Mouse (Mus musculus) G1E (cell line): ENCODE data around the gene Stard13.

ENCODE experiments used
- CTCF ChIP-seq: IDR thresholded peaks from 2 replicates; pipeline ENCODE4 v1.5.1; 2012; ENCODE audit warnings: low read depth, low read length, inconsistent platforms, mixed read lengths
- GATA1 ChIP-seq: IDR thresholded peaks from 2 replicates; pipeline ENCODE4 v1.6.1; 2012; ENCODE audit warnings: borderline replicate concordance, low read length, inconsistent platforms, mixed read lengths
- GATA2 ChIP-seq: IDR thresholded peaks from 2 replicates; pipeline ENCODE4 v1.6.1; 2012; ENCODE audit warnings: low read depth, low read length, inconsistent platforms, borderline replicate concordance
- POLR2AphosphoS5 ChIP-seq: IDR thresholded peaks from 2 replicates; pipeline ENCODE4 v1.6.1; 2012; ENCODE audit warnings: low read depth, low read length, inconsistent platforms; ENCODE audit not compliant: insufficient replicate concordance
- TAL1 ChIP-seq: conservative IDR thresholded peaks from 2 replicates; pipeline ENCODE4 v1.6.1; 2012; ENCODE audit warnings: low read depth, low read length, inconsistent platforms, mixed read lengths

DNA sequence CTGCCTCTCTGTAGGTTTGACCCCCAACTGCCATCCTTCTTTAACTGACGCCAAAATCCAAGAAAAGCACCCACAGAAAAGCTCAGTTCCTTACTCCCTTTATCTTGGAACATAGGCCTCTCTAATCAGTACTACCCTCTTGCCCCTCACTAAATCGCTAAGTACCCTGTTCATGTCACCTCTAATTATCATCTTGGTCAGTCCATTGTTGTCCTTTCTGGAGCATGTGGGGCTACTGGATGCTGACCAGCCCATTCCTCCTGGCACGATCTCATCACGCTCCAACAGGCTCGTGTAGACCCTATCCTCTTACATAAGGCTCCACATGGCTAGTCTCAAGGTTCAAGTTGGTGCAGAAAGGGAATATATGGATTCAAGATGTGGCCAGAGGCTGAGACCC is 2.8 kb upstream of the Stard13 start:
- TF ChIP-seq CTCF = no peak
- no peak for TF ChIP-seq TAL1
- TF ChIP-seq GATA2 = no peak
- TF ChIP-seq GATA1 = no peak
- TF ChIP-seq POLR2AphosphoS5 = no peak
